Mouse (Mus musculus) C2C12 (cell line): ENCODE results near the gene Tmem258. TPM values are rescaled to one million over a fixed set of nuclear protein-coding genes. Genes with fewer than 3 reads are reported as not detected.
A peak's percentile ranks its signal among the peaks of the same experiment; 100 is the strongest.
"Not testable (repeated sequence)": the region's sequence is repeated elsewhere in the genome, so short reads cannot be mapped to it uniquely, and the experiment has no call there.

Experiments used
- H3K27me3 ChIP-seq: one replicate; pipeline ENCODE4 v1.6.1; 2011; ENCODE audit not compliant: control insufficient read depth, insufficient read depth, insufficient read length
- H3K36me3 ChIP-seq: one replicate; pipeline ENCODE4 v1.6.1; 2011; ENCODE audit not compliant: control insufficient read depth, insufficient read depth
- H3K4me3 ChIP-seq: one replicate; pipeline ENCODE4 v1.5.1; 2011; ENCODE audit warnings: mild to moderate bottlenecking, control low read depth; ENCODE audit not compliant: poor library complexity, insufficient read depth, severe bottlenecking
- H3K79me2 ChIP-seq: one replicate; pipeline ENCODE4 v1.6.1; 2011; ENCODE audit not compliant: control insufficient read depth, insufficient read depth
- H3K79me3 ChIP-seq: one replicate; pipeline ENCODE4 v1.6.1; 2011; ENCODE audit warnings: low read depth, control low read depth
- H3ac ChIP-seq: one replicate; pipeline ENCODE3; 2011; ENCODE audit warnings: low read depth; ENCODE audit not compliant: control insufficient read depth, insufficient read length
- CEBPB ChIP-seq: IDR thresholded peaks from one replicate; pipeline ENCODE4 v1.6.1; 2011; ENCODE audit warnings: low read depth, mild to moderate bottlenecking, control low read depth, moderate library complexity
- CTCF ChIP-seq: IDR thresholded peaks from one replicate; pipeline ENCODE4 v1.5.1; 2011; ENCODE audit not compliant: control insufficient read depth, insufficient read depth, insufficient read length
- FOSL1 ChIP-seq: IDR thresholded peaks from one replicate; pipeline ENCODE4 v1.8.0; 2011; ENCODE audit warnings: mild to moderate bottlenecking, low read length; ENCODE audit not compliant: poor library complexity, insufficient read depth, severe bottlenecking
- MAX ChIP-seq: IDR thresholded peaks from one replicate; pipeline ENCODE4 v1.6.1; 2011; ENCODE audit warnings: mild to moderate bottlenecking, control low read depth
- MYOD1 ChIP-seq: IDR thresholded peaks from one replicate; pipeline ENCODE4 v1.6.1; 2011; ENCODE audit warnings: low read depth; ENCODE audit not compliant: control insufficient read depth, insufficient read length
- MYOG ChIP-seq: IDR thresholded peaks from one replicate; pipeline ENCODE4 v1.6.1; 2011; ENCODE audit not compliant: control insufficient read depth, insufficient read length; ENCODE audit errors: extremely low read depth
- USF1 ChIP-seq: IDR thresholded peaks from one replicate; pipeline ENCODE4 v1.6.1; 2011; ENCODE audit warnings: low read depth, mild to moderate bottlenecking, control low read depth, moderate library complexity
- long read RNA-seq, 2 experiments: library from polyadenylated mRNA; unstranded; transcript quantifications; one replicate each; pipeline ENCODE4 v2.0.0; 2019 to 2020
- polyA plus RNA-seq: library from polyadenylated mRNA; unstranded; fragments of >200 nt; fragmentation: generic; extraction: Trizol; gene quantifications from one replicate; pipeline ENCODE4 v1.2.1, GENCODE M21; 2012; ENCODE audit warnings: missing spikeins

Gene Tmem258
- polyA plus RNA-seq = 339 TPM
- long read RNA-seq, experiment 1, transcript Tmem258-201 (4 exons, 606 nt) = major isoform, 197 of 227 reads
- long read RNA-seq, experiment 1, partial matches to known transcripts = 22 of 227 reads
- long read RNA-seq, experiment 1, other reads (novel, unspliced or antisense) = 5 of 227 reads
- long read RNA-seq, experiment 2, transcript Tmem258-201 (4 exons, 606 nt) = major isoform, 26 of 31 reads
- long read RNA-seq, experiment 2, partial matches to known transcripts = 3 of 31 reads
- long read RNA-seq, experiment 2, other reads (novel, unspliced or antisense) = 1 of 31 reads

DNA sequence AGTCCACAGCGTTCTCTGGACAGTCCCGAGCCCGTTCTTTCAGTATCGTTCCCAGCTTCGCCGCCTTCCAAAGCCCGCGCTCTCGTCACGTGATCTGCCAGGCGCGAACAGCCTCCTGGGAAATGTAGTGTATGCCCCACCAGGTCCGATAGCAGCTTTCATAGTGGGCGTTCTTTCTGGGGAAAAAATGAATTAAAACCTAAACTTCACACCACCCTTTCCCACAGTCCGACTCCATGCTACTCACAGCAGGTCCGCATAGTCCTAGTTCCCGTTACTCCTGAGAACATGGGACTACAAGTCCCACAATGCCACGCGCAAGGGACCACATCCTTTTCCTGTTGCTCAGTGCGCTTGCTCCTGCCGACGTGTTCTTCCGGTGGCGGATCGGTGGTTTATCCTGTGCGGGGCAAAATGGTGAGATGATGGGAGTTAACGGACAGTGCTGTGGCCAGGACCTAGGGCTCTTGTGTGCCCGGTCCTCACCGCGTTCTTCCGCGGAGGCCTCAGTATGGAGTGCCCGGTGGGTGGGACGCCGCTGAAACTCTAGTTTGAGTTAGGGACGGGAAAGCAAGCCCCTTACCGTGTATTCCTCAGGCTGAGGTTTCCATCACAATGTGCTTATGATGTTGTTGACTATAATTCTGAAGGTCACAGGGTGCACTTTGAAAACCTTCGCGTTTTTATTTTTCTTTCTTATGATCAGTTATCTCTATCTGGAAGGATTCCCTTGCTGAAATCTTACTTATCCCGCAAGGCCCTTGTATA, at the start of gene Tmem258, which contains the start of gene Fen1:
Tmem258 (plus strand) TSS at position 167 of the 768 bp plus-strand sequence.
Fen1 (minus strand) TSS at position 322 of the 768 bp plus-strand sequence.
- Histone ChIP-seq H3K4me3 (peak within 1 kb of the TSS; percentile 90), H3ac (peak within 1 kb of the TSS; percentile 72), H3K79me2 (peaks cover 62% of the 10 kb centered on the region), H3K79me3 (peaks cover 47% of the 10 kb centered on the region), H3K27me3 (no peaks in the 10 kb centered on the region), H3K36me3 (peaks cover 48% of the 10 kb centered on the region)
- TF ChIP-seq MAX = peak; percentile 69
- TF ChIP-seq USF1 = peak; percentile 99
- no peak for TF ChIP-seq CEBPB

DNA sequence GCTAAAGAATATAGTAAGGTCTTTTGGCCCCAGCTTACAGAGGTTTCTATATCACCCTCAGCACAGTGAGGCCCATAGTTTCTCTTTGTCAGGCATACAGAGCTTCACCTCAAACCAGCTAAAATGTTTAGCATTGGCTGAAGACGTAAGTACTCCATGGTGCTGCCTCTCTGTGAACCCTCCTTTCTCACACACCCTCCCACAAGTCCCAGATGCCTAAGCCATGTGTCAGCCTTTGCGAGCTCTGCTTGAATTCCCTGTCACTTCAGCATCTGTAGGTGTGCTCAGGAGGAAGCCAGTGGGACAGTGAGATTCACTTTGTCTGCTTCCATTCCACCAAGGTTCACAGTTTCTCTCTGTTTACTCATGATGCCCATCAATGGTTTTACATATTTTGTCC, 46.1 kb upstream of the Tmem258 start:
- no peak for TF ChIP-seq MAX
- no peak for TF ChIP-seq CTCF
- TF ChIP-seq USF1 = no peak
- TF ChIP-seq MYOD1 = no peak
- TF ChIP-seq MYOG = no peak
- TF ChIP-seq FOSL1 = no peak
- TF ChIP-seq CEBPB = no peak
- H3K79me3 ChIP-seq = no peaks in the 10 kb centered on the region

DNA sequence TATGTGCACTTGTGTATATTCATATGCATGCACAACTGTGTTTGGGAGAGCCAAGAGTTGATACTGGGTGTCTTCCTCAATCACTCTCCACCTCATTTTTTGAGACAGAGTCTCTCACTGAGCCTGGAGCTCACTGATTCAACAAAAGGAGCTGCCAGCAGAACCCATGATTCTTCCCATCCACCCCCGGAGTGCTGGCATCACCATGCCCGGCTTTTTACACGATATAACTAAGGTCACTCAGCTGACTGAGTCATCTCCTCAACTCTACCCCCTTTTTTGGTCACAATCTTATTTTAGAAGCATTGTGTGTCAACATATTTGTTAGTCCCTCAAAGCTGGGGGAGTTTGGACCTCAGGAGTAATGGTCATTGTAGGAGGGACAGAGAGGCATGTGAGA, 39.9 kb upstream of the Tmem258 start:
- Histone ChIP-seq H3ac (no peak overlapping the region), H3K79me3 (no peaks in the 10 kb centered on the region)
- TF ChIP-seq CEBPB (no peak), MYOD1 (no peak), FOSL1 (no peak), MAX (no peak), MYOG (no peak)

More for the DNA sequence above, 46.1 kb upstream of the Tmem258 start:
- Histone ChIP-seq H3K36me3 (no peaks in the 10 kb centered on the region), H3K79me2 (no peaks in the 10 kb centered on the region), H3ac (no peak overlapping the region), H3K4me3 (no peak overlapping the region), H3K27me3 (no peaks in the 10 kb centered on the region)

DNA sequence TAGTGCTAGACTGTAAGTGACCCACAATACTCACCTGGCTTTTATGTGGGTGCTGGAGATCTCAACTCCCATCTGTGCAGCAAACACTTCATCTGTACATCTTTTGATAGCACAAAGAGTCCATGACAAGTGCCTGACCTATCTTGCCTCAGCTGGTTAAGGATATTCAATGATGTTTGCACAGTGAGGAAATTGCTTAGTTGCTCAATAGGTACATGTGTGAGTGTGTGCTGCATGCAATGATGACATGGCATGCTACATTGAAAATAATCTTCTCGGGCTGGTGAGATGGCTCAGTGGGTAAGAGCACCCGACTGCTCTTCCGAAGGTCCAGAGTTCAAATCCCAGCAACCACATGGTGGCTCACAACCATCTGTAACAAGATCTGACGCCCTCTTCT, 37.9 kb upstream of the Tmem258 start:
- H3K4me3 ChIP-seq, H3K27me3 ChIP-seq, H3K36me3 ChIP-seq: not testable (repeated sequence)

More for the DNA sequence above, 39.9 kb upstream of the Tmem258 start:
- H3K27me3 ChIP-seq = no peaks in the 10 kb centered on the region
- H3K4me3 ChIP-seq = no peak overlapping the region
- no peaks in the 10 kb centered on the region for H3K79me2 ChIP-seq
- no peaks in the 10 kb centered on the region for H3K36me3 ChIP-seq

DNA sequence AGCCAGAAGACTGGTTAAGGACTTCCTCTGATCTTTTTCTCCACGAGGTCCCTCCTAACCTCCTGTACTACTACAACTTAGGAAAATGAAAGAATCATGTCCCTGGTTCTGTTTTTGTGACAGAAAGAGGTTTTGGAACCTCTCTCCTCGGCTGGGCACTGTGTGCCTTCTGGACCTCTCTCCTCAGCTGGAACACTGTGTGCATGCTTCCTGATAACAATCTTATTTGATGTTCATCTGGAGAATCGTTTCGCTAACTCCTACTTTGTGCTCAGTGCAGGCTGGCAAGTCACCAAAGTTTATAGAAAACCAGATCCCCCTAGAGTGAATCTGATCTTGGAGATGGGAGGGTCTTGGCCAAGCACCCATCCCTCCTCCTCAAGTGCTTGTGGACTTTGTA, 36.7 kb upstream of the Tmem258 start:
- Histone ChIP-seq H3K79me2 (no peaks in the 10 kb centered on the region), H3K79me3 (no peaks in the 10 kb centered on the region), H3K4me3 (no peak overlapping the region), H3K36me3 (no peaks in the 10 kb centered on the region), H3K27me3 (no peaks in the 10 kb centered on the region), H3ac (no peak overlapping the region)
- TF ChIP-seq CEBPB = no peak
- TF ChIP-seq USF1 = no peak
- TF ChIP-seq MYOD1 = no peak
- TF ChIP-seq MAX = no peak
- no peak for TF ChIP-seq FOSL1
- no peak for TF ChIP-seq CTCF
- TF ChIP-seq MYOG = no peak

More for the DNA sequence above, 37.9 kb upstream of the Tmem258 start:
- not testable (repeated sequence) for H3ac ChIP-seq, H3K79me2 ChIP-seq, H3K79me3 ChIP-seq

DNA sequence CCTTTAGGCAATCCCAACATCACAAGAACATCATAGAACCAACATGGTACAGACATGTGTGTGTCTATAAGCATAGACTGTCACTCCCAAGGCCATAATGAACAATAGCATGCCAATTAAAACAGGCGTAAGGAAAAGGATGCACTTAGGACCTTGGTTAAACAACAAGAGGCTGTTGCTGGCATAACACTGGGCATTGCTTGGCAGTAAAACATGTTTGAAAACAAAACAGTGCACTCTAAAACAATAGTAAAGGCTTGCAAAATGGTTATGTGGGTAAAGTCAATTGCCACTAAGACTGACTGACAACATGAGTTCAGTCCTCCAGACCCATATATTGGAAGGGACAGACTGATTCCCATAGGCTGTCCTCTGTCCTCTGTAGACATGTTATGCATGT, 35.9 kb upstream of the Tmem258 start:
- Histone ChIP-seq H3ac (no peak overlapping the region), H3K79me3 (no peaks in the 10 kb centered on the region), H3K27me3 (no peaks in the 10 kb centered on the region), H3K79me2 (no peaks in the 10 kb centered on the region), H3K4me3 (no peak overlapping the region), H3K36me3 (no peaks in the 10 kb centered on the region)
- TF ChIP-seq USF1 (no peak), MYOG (no peak), CEBPB (no peak), CTCF (no peak), FOSL1 (no peak), MYOD1 (no peak), MAX (no peak)
